Mouse (Mus musculus) large intestine, adult 2 months (tissue): ENCODE results near the gene Atf1. TPM values are rescaled to one million over a fixed set of nuclear protein-coding genes. Genes with fewer than 3 reads are reported as not detected.
"Not testable (repeated sequence)": the region's sequence is repeated elsewhere in the genome, so short reads cannot be mapped to it uniquely, and the experiment has no call there.

Experiments
- DNase-seq: peaks from one replicate; pipeline ENCODE4 v3.0.0-alpha.2; 2012; ENCODE audit warnings: low read depth, low spot score
- WGBS: fragments of 180-500 bp; shearing (Covaris S2); methylation state at CpG from one replicate; pipeline ENCODE4 v1.1.7; 2018; 5-methylcytosine and 5-hydroxymethylcytosine counted together
- polyA plus RNA-seq: library from polyadenylated mRNA; depleted of rRNA; stranded (reverse); fragments of >200 nt; gene quantifications from 2 replicates; pipeline ENCODE4 v1.2.3, GENCODE M21; 2012

Gene Atf1
- polyA plus RNA-seq, 1 experiment, result 35.7 TPM

GRCm38 (mm10) chr15:100251153-100251780, 23.6 kb downstream of the Atf1 start:
- no peak for DNase-seq
- WGBS, result 71% methylated on average over 6 of the region's 6 CpGs

DNA sequence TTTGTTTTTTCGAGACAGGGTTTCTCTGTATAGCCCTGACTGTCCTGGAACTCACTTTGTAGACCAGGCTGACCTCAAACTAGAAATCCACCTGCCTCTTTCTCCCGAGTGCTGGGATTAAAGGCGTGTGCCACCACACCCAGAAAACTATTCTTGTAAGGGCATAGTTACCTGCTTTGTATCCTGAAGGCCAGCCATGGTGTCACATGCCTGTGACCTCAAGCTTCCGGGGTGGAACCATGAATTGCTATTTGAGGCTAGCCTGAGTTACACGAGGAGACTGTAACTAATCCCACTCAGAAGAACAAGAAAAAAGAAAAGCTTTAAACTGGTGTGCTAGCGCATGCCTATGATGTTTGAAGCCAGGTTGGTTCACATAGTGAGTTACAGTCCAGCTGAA, 28.8 kb downstream of the Atf1 start:
- DNase-seq, result no peak
- 64% methylated on average over 6 of the region's 6 CpGs for WGBS

DNA sequence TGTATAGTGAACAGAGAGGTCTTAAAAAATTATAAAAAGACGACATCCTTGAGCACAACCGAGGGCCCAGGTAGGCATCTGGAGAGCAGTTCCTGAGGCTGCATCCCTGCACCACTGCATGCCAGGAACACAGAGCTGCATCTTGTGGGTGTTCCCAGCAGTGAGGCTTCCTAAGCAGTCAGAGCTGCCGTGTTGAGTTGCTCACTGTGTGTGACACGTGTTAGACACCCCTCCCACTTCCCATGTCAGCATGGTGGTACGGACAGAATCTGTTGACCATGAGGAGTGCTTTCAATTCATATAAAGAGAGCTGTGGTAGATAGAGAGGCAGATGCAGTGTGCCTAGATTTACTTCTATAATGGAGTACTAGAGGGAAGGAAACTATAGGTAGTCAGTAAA, 29.7 kb downstream of the Atf1 start:
- no peak for DNase-seq
- 87% methylated on average over 5 of the region's 5 CpGs for WGBS

DNA sequence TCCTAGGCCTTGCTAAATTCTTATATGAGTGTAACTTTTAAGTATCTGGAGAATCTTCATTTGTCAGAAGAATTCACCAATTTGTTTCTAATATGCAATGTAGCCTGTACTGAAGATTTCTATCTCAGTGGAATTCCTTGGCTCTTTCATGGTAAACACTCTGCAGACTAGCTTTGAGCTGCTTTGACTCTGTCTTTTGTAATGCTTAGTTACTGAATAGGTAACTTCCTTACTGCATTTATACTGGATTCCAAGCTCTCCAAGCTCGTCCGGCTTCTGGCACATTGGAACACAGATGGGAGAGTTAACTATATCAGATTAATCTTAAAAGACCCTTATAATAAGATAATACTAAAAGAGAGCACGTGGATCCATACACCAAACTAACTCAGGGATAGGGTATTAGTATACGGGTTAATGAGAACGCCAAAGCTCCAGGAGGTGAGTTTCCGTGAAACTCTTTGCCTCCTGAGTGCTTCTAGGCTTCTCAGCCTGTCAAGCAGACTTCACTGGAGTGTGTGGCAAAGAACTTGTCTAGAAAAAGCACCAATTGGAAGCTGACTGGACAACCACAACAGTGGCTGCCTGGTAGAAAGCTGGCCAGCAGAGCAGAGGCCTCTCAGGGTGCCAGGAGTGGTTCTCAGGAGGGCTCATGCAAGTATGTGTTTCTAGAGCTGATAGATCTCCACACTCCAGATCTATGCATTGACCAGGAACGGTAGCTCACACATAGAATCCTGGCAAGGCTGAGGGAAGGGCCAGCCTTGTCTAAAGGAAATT, 31.2 kb downstream of the Atf1 start:
- WGBS, result 96% methylated on average over 7 of the region's 7 CpGs
- DNase-seq, result no peak

- not testable (repeated sequence) for DNase-seq
Measured at GRCm38 (mm10) chr15:100260351-100260750, 32.7 kb downstream of the Atf1 start.

DNA sequence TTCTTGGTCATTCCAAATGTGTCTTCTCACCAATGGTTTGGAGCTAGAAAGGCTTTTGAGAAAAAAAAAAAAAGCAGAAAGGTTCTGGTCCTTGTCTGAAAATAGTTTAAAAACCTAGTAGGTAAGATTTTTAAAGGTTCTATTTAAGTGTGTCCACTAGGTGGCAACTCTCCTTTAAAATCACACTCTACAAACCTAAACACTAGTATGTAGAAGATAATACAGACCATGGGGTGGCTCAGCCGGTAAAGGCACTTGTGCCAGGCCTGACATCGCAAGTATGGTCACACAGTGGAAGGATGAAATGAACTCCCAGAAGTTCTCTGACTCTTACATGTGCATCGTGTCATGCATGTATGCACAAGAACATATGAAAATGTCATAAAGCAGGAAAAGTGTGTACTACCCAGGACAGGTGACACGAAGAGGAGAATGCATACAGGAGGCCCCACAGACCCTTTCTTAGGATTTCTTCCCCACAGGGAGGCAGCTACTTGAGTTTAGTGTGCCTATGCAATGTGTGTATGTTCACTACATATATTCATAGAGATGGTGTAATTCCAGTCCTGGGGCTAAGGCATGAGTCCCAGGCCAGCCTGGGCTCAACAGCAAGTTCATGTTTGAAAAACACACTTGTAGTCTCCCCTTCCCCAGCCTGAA, 35.8 kb downstream of the Atf1 start:
- DNase-seq, result no peak
- WGBS, result 42% methylated on average over 4 of the region's 4 CpGs

More at GRCm38 (mm10) chr15:100260351-100260750, 32.7 kb downstream of the Atf1 start:
- 81% methylated on average over 6 of the region's 7 CpGs for WGBS

- 88% methylated on average over 4 of the region's 5 CpGs for WGBS
- no peak for DNase-seq
Measured at GRCm38 (mm10) chr15:100265586-100266325, 38.1 kb downstream of the Atf1 start.

DNA sequence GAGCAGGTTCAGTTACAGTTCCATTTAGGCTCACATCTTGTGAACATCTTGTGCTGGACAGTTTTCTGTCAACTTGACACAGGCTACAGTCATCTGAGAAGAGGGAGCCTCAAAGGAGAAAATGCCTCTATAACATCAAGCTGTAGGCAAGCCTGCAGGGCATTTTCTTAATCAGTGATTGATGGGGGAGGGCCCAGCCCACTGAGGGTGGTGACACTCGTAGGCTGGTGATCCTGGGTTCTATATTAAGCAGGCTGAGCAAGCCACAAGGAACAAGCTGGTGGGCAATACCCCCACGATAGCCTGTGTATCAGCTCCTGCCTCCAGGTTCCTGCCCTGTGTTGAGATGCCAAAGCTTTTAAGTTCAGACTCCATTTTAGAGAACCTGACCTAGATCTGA, 41.3 kb downstream of the Atf1 start:
- DNase-seq, result no peak
- WGBS, result 78% methylated on average over 2 of the region's 2 CpGs

DNA sequence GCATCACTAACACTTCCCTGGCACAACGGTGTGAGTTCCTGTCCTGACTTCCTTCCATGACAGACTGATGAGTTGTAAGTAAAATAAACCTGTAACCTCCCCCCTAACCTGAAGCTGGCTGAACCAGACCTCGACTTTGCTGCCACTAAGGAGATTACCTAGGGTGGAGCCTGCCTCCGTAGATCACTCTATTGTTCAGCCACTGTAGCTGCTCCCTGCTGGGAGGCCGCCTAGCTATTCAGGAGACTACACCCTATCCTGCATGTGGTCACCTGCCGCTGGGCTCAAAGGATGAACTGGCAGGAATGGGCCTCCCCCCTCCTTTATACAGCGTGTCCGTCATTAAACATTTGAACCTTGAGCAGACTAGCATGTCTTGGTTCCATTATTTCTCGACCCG, 42.2 kb downstream of the Atf1 start:
- DNase-seq, result no peak
- 36% methylated on average over 9 of the region's 9 CpGs for WGBS

DNA sequence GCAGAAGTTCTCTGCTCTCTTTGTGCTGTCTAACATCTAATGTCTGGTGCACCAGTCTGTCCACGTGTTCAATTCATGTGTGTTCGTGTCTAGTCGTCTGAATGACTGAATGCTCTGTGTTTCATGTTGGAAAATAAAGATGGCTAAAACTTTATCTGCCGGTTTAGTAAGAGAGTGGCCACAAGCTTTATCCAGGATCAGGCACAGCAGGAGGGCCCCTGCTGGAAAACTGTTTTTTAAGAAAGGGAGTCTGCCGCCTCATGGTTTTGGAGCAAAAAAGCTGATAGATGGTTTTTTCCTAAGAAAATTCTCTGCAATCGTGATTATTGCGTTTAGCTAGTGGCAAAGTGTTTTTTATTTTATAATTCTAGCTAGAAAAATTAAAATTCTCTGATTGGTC, 43.0 kb downstream of the Atf1 start:
- DNase-seq, result not testable (repeated sequence)
- WGBS, result 76% methylated on average over 7 of the region's 7 CpGs

DNA sequence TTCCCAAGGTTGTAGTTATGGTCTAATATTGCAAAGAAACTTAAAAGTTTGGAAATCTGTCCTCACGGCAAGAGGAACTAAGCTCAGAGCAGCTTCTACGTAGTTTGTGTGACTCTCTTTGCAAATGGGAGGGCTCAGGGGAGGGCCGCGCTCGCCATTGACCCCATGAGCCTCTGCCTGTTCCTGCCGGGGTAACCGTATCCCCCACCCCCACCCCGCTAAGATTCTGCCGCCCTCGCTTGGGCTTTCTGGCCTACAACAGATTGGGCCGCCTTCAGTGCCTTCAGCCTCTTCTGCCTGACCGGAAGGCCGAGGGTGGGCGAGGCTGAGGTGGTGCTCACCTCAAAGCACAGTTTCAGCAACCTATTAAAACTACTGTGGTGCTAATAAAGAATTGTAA, 43.8 kb downstream of the Atf1 start:
- 90% methylated on average over 14 of the region's 14 CpGs for WGBS
- no peak for DNase-seq

DNA sequence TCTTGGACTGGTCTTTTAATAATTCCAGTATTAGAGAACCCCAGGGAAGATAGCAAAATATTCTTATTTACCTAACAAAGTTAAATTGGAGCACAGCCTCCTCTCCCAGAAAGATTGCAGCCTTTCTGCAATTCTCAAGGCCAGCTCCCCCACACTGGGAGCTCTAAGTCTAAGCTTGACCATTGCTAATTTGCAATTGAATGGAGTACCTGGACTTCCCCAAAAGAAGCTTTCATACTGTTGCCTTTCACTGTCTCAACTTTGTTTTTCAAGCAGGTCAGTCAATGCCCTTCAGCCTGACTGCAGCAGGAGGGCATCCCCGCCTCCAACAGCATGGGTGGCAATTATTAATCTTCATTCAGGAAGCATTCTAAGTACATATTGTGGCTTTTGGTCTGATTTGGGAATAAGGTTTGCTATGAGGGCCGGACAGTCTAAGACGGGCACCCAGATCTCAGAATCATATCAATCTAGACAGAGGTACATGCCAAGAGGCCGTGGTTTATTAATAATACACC, 46.2 kb downstream of the Atf1 start:
- WGBS, result 97% methylated on average over 4 of the region's 4 CpGs
- DNase-seq, result not testable (repeated sequence)

DNA sequence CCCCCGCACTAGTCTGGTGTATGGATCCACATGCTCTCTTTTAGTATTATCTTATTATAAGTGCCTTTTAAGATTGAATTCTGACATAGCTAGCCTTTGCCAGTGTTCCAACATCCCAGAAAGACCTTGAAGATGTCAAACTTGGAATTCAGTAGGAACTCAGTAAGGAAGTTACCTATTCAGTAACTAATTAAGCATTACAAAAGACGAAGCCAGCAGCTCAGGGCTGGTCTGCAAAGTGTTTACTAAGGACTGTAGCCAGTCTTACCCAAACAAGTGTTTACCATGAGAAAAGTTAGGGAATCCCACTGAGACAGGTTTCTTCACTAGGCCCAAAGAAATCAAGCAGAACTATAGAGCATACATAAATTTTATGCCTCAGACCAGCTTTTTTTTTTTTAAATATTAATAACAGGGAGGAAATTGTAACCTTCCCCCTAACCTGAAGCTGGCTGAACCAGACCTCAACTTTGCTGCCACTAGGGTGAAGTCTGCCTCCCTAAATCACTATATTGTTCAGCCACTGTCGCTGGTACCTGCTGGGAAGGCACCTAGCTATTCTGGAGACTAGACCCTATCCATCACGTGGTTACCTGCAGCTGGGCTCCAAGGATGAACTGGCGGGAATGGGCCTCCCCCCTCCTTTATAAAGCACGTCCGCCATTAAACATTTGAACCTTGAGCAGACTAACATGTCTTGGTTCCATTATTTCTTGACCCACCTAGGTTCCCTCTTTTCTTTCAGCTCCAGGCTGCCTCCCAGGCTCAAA, 47.4 kb downstream of the Atf1 start:
- WGBS, result 93% methylated on average over 7 of the region's 7 CpGs
- no peak for DNase-seq

- WGBS, result 93% methylated on average over 4 of the region's 4 CpGs
- DNase-seq, result no peak
Measured at GRCm38 (mm10) chr15:100276403-100276802, 48.8 kb downstream of the Atf1 start.

DNA sequence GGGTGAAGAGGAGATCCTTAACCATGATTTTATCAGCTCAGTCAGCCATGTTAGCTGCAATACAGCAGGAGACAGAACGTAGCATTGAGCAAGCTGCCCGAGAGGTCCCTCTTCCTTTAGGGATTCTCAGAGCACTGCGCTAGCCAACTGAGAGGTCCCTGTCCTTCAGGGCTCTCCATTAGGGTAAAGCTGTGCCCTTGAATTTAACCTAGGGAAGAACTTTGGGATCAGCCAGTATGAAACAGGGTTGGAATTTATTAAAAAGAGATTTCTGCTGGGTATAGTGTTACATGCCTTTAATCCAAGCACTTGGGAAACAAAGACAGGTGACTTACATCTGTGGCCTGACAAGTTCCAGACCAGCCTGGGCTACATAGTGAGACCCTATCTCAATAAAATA, 50.0 kb downstream of the Atf1 start:
- DNase-seq, result no peak
- WGBS, result 89% methylated on average over 3 of the region's 3 CpGs

GRCm38 (mm10) chr15:100280626-100281025, 53.0 kb downstream of the Atf1 start, which contains the start of gene Tmprss12:
TSS of gene Tmprss12 (plus strand) at chr15:100280837.
- DNase-seq, result no peak
- WGBS, result 98% methylated on average over 20 of the region's 20 CpGs

GRCm38 (mm10) chr15:100288980-100289379, 61.4 kb downstream of the Atf1 start:
- DNase-seq, result peak; percentile 77
- WGBS, result 47% methylated on average over 6 of the region's 6 CpGs

DNA sequence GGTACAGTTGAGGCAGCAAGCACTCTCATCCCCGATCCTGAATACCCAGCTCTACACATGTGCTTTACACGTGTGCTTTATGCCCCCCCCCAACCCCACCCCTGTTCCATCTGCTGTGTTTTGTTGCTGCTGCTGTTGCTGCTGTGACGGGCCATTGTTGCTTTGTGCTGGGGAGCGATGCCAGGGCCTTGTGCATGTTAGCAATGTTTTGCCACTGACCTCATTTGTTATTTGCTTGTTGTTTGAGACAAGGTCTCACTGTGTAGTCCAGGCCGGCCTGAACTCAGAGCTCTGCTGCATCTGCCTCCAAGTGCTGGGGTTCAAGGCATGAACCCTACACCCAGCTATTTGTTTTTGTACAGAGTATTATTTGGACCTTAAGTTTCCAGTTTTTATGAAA, 63.2 kb downstream of the Atf1 start:
- no peak for DNase-seq
- WGBS, result 81% methylated on average over 5 of the region's 5 CpGs

DNA sequence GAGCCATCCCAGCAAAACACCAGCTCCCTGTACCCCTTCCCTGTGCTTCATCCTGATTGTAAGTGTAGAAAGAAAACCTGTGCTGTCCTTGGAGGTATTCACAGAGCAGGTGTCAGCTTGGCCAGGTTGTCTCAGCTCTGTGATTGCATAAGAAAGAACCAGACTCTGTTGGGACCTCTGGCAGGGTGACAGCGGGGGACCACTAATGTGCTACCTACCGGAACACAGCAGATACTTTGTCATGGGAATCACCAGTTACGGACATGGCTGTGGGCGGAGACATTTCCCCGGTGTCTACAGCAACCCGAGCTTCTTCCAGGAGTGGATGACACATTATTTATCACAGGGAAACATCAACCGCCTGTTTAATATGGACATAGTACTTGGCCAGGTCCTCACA, 64.7 kb downstream of the Atf1 start:
- DNase-seq, result no peak

More for the DNA sequence above, 64.7 kb downstream of the Atf1 start:
- WGBS, result 56% methylated on average over 7 of the region's 7 CpGs
